Mouse (Mus musculus) inflammation-experienced regulatory T-cells, adult 6 months (primary cell): ENCODE results near the gene Nbea. TPM values are rescaled to one million over a fixed set of nuclear protein-coding genes. Genes with fewer than 3 reads are reported as not detected.

ENCODE experiments used
- ATAC-seq: one replicate; pipeline ENCODE4 v1.8.0; 2017
- polyA plus RNA-seq, 3 experiments: library from polyadenylated mRNA; unstranded; fragments of 100-300 nt; shearing (Covaris generic); gene quantifications; one replicate each; pipeline ENCODE4 v1.2.1; 2017

The Nbea gene
- polyA plus RNA-seq, 3 experiments from 2014 or later = 0.40 TPM; not detected in 2

GRCm38 (mm10) chr3:55743885-55744284 lies 439.6 kb downstream of the Nbea start:
- ATAC-seq = peak; percentile 92

- no peak for ATAC-seq
Observed at GRCm38 (mm10) chr3:55742654-55743053, 440.8 kb downstream of the Nbea start.

GRCm38 (mm10) chr3:55742218-55742617 lies 441.3 kb downstream of the Nbea start:
- ATAC-seq = no peak

GRCm38 (mm10) chr3:55741428-55741827 lies 442.1 kb downstream of the Nbea start:
- ATAC-seq = no peak

DNA sequence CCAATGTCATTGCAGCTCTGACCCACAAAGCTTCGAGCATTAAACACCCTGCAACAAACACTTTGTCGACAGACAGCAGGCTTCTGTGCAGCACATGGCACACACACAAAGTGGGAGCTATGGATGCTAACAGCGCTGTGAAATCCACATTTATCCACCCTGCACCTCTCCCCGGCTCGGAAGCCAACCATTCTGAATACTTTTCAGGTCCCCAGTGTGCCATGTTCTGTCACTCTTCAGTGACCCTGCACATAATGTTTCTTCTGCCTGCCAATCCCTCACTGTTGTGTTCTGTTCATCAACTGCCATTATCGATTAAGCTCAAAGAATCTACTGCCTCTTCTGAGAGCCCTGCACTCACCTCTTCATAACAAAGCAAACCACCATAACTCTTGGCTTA lies 449.8 kb downstream of the Nbea start:
- ATAC-seq = no peak

DNA sequence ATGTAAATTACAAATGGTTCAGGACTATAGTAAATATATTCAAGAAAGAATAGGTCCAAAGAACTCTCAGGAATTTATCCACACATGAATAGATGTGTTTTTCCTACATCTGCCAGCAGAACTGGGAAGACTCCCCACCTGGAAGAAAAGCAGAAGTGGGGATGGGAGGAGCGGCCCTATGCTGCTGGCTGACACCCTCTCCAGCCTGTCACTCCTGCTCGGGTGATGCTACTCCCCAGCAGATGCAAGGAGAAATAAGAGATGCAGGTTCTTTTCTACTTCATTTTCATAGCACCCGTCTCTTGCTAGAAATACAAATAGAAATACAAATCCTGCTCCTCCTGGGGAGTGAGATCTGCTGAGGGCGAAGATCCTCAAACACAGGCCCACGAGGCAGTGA lies 453.0 kb downstream of the Nbea start:
- ATAC-seq = no peak

GRCm38 (mm10) chr3:55730142-55730541 lies 453.4 kb downstream of the Nbea start:
- no peak for ATAC-seq

DNA sequence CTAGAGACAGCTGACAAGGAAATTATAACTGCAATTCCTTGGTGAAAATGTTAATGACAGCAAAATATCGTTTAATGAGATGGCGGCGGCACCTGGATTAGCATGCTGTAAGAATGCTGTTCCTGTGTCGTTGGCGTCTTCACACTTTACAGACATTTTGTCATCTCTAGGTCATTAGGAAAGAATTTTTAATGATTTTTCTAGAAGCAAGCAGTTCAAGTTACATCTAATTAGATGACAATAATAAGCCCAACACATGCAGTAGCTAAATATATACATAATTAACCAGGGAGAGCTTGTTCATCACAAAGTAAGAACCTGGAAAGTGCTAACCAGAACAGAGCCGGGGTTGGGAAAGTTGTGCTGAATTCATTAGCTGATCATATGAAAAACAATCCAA lies 469.2 kb downstream of the Nbea start:
- no peak for ATAC-seq

- ATAC-seq = no peak
Observed at GRCm38 (mm10) chr3:55713856-55714255, 469.6 kb downstream of the Nbea start.

DNA sequence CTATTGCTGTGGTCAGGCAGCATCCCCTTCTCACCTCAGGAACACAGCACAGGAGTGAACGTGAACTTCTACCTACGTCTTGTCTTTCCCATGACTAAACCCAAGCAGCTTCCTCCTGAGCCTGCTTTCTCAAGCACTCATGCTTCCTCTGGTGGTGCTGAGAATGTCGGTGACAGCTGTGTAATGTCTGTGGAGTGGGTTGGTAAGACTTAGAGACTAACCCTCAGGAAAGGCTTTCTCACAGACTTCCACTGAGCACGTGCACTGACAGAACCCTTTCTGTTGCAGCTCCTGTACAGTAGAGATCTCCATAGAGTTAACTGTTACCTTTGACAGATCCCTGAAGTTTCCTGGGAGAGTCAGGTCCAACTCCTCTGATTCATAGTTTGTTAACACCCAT lies 473.2 kb downstream of the Nbea start:
- ATAC-seq = no peak

- no peak for ATAC-seq
Observed at GRCm38 (mm10) chr3:55701632-55702031, 481.9 kb downstream of the Nbea start.

DNA sequence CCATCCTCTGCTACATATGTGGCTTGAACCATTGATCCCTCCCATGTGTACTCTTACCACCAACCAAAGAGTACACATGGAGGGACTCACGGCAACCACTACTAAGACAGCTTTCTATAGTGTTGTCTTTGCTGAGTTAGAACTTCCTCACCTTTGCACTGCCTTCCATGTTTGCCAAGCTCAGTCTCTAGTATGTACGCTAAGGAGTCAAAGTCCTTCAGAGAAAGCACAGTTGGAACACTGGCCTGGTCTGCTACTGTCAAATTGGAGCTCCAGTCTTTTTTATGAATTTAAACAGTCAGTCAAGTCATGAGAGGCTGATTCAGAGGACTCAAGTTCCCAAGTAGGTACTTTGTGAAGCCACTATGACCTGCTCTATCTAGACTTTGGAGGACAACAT lies 486.3 kb downstream of the Nbea start:
- no peak for ATAC-seq

DNA sequence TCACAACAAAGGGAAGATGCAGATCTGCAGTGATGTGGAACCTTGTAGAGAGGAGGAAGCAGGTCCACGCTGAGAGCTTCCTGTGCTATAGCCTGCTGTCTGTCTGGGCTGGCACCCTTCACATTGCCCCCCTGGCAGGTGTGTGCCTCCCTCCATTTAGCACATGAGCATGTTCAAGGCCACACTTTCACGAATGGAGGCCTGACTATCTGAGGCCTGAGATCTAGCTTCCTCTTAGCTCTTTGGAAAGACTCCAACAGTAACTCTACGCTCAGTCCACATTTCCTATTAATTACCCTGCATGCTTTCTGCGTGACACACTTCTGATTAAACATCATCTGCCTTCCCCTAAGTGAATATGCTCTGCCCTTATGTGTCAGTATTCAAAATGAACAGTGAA lies 490.4 kb downstream of the Nbea start:
- no peak for ATAC-seq

DNA sequence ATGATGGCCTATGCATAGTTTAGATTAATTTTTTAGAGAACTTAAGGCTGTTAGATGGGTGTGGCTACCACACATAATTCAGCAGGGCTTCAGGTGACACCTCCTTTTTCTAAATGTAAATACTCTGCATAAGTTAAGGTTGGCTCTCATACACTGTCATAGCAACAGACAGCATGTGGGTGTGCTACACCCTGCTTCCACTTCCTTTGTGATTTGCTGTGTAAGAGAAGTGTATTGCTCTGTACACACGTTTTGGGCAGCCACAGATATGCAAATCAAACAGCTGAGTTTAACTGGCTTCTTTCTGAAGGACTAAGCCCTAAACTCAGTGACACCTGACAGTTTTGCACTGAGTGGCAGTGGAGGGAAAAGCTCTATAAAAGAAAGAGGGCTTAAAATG lies 495.4 kb downstream of the Nbea start:
- no peak for ATAC-seq

DNA sequence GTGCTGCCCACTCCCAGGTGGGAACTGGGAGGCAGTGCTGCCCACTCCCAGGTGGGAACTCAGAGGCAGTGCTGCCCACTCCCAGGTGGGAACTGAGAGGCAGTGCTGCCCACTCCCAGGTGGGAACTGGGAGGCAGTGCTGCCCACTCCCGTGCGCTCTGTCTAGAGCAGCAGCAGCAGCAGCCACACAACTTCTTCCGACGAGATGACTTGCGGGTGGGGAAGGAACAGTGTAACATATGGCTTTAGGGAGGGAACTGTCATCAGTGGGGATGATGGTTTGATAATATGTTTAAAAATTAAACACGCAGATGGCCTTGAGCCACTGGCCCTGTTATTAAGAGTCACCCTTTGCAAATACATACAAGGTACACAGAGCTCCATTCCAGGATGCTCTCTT lies 496.5 kb downstream of the Nbea start:
- no peak for ATAC-seq

DNA sequence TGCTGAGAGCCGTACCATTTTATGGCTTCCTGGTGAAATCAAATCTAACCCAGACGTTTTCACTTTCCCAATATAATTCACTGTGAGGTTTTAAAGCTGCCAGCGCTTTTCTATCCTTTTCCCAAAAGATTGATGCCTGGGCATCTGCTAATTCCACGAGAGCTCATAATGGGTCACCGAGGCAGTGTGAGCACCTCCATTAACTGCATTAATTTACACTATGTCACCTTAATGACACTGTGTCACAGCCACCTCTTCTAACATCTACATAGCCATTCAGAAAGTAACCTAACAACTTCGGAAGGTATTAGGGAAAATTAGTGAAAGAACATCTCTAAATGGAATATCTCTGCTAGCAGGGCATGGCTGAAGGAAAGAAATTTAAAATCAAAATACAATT lies 497.9 kb downstream of the Nbea start:
- ATAC-seq = no peak

DNA sequence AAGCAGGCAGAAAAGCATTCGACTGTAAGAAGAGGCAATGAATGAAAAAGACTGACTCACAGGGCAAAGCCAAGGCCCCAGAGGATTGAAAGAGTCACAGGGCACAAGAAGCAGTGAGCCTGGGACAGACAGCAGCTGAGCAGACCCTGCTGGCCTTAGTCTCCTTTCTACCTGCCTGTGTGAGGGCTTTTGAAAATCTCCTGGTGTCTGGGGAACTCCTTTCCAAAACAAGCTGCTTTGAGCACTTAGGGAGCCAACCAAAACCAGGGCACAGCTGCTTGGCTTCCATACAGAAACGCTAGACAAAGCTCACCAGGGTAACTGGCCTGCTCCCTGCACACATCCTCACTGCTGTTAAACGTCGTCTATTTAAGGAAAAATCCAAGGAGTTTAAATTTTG lies 498.6 kb downstream of the Nbea start:
- no peak for ATAC-seq

DNA sequence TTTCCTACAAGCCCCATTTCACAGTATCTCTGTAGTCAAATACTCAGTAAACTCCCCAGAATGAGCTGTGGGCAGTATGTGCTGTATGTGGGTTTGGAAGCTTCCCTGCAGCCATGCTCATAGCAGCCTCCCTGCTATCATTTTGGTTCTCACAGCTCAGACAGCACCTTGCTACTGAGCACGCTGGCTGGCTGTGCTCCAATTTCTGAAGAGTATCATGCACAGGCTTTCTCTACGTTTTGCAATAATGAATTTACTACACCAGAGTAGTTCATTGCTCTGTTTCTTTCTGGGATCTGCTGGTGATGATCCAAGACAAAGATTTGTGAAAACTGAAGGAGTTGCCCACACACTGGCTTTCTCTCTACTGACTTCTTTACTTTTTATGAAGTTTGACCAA lies 505.8 kb downstream of the Nbea start:
- ATAC-seq = no peak

DNA sequence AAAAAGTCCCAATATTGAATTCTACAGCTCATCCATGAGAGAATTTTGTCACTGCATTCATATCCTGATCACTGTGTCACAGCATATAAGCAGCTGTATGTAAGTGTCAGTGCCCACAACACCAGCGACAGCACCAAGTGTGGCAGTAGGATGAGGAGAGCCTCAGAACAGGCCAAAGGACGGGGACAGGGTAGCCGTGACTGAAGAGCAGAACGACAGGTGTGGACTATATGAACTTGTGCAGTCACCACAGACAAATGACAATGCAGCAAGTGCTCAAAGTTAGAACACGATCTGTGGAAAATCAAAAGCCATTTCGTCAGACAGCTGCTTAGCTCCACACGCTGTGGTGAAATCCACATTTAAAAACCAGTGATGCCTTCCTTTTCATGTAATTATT lies 509.3 kb downstream of the Nbea start:
- no peak for ATAC-seq

DNA sequence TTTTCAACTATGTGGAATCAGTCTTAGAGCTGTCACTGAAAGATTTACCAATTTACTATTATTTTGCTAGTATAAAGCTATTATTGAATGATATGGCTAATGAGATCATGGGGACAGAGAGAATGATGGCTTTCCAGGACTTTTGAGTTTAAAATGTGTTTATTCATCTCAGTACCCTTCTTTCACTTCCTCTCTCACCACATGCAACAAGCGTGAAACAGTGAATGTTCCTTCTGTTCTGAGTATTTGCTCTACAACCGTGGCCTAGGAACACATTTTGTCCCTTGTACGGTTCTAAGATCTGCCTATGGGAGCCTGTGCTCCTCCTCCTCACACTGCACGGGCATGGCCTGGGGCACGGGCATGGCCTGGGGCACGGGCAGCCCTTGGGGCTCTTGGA lies 516.5 kb downstream of the Nbea start:
- no peak for ATAC-seq

DNA sequence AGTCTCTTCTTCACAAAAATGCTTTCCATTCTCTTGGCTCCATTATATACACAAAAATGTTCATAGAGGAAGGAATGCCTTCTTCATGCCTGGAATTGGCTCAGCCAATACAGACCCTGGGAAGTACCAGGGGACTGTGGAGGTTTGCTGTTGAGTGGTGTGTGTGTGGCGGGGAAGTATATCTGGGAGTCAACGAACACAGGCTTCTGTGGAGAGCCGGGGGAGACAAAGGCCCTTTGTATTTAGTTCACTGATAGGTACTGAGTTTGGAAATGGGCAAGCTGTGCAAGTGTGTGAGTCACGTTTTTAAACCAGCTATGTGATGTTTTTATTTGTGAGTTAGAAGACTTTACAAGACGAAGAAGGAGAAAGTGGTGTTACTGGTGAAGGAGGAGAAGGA lies 517.6 kb downstream of the Nbea start:
- ATAC-seq = no peak

DNA sequence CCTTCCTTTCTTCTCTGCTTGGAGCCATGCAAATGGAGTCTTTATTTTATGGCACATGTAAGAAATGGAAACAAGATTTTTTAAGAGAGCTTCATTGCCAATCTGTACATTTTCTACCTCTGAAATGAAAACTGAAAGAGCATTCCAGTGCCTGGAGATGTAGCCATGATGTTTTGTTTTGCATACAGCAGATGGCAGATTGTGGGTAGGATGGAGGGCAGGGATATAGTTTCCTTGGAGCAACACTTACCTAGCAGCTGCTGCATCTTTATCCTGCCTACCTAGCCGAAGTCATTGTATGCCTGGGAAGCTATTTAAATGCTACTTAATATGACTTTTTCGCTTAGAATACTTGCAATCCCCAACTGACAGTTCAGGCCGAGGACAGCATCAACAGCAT lies 518.8 kb downstream of the Nbea start:
- ATAC-seq = no peak

DNA sequence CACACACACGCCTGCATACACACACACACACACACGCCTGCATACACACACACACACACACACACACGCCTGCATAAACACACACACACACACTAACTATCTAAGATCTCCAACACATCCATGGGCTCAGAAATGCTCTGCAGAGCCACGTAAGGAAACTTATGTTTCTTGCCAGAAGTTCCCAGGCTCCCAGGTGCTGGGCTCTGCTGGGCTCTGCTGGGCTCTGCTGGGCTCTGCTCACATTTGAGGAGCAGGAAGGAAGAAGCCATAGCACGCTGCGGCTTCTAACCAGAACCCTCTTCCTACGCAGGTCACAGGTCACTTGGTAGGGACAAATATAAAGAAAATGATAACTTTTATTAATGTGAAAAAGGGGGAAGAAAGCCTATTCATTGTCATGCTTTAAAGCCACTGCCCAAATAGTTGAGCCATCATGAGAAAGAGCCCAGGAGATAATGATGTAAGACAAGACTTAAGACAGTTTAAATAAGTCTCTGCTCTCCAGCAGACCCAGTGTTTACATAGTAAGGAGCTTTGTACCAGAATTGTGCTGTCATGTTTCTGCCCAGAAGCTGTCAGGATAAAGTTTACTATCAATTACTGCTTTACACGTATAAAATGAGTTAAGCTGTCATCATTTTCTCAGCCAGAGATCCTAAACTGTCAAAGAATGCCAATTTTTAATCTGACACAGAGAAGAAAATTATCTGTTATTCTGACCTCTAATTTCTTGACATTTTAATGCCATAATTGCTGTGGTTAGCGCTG lies 521.6 kb downstream of the Nbea start:
- no peak for ATAC-seq

DNA sequence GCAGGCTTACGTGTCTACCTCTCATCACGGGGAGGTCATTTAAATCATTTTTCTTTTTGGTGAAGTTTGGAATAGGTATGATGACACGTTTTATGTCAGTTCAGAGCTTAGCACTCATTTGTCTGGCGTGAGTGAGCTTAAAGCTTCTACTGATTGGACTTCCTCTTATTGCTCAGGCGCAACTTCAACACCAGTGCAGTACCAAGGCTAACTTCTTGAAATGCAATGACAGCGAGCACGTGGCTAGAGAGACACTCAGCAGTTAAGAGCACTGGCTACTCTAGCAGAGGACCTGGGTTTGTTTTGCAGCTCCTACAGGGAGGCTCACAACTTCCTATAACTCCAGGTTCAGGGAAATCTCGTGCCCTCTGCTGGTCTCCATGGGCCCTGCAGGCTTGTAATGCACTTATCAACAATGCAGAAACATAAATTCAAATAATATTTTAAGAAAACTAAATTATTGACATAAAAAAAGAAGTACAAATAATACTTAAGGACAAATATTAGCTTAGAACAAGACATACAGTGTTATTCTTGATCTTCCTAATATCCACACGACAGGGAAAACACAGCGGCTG lies 523.2 kb downstream of the Nbea start:
- no peak for ATAC-seq
